Mouse (Mus musculus) brain, embryonic 14.5 days (tissue): ENCODE measurements around the gene Ercc2.

Experiments used
- CTCF ChIP-seq: fragments of 200-500 bp; IDR thresholded peaks from 2 replicates; pipeline ENCODE4 v1.5.1; 2012; ENCODE audit warnings: inconsistent platforms, mild to moderate bottlenecking, moderate library complexity, borderline replicate concordance; ENCODE audit not compliant: insufficient read depth, insufficient read length; ENCODE audit errors: extremely low read depth
- POLR2A ChIP-seq: fragments of 200-500 bp; IDR thresholded peaks from 2 replicates; pipeline ENCODE4 v1.6.1; 2012; ENCODE audit warnings: mild to moderate bottlenecking, inconsistent platforms, borderline replicate concordance; ENCODE audit not compliant: poor library complexity, insufficient read depth, insufficient read length, severe bottlenecking; ENCODE audit errors: extremely low read depth

- TF ChIP-seq CTCF (no peak), POLR2A (no peak)
Measured at GRCm38 (mm10) chr7:19403731-19404296, 22.0 kb downstream of the Ercc2 start, which contains the start of gene Klc3.
